Mouse (Mus musculus) embryonic fibroblast, embryonic 13.5 days (primary cell): ENCODE results near the gene Aven.

Source experiments
- CTCF ChIP-seq: IDR thresholded peaks from 2 replicates; pipeline ENCODE4 v1.5.1; 2011; ENCODE audit warnings: mild to moderate bottlenecking, control low read depth, low read length, moderate library complexity, borderline replicate concordance; ENCODE audit not compliant: insufficient read depth
- POLR2A ChIP-seq: IDR thresholded peaks from 2 replicates; pipeline ENCODE4 v1.6.1; 2011; ENCODE audit warnings: low read depth, mild to moderate bottlenecking, control low read depth, low read length, moderate library complexity

DNA sequence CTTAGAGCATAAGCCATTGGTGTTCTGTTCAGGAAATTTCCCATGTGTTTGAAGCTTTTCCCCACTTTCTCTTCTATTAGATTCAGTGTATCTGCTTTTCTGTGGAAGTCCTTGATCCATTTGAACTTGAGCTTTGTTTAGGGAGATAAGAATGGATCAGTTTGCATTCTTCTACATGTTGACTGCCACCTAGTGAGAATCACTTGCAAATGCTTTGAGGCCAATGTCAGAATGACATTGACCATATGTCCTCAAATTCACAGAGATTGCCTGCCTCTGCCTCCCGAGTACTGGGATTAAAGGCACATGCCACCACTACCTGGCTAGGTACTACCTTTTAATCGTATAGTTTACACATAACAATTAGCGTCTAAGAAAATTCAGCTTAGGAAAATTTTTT is 119.9 kb downstream of the Aven start:
- TF ChIP-seq POLR2A (no peak), CTCF (no peak)
